ENCODE assay signal across 8 mouse cellular contexts in genomic region chr11:82951865-82952611, GRCm38 (mm10). TPM values are rescaled to one million over a fixed set of nuclear protein-coding genes. Genes with fewer than 3 reads are reported as not detected.
DNase-seq lines count a peak whose midpoint lies in the region; ATAC-seq and TF ChIP-seq lines count a peak whose summit lies in the region.

No protein-coding gene starts in this region.

- TF ChIP-seq EP300 in lung, postnatal 0 days (IDR thresholded peaks at IDR 0.05), result 0 out of 2 replicates have a peak, but pooled peaks have one; percentile 24

- no peaks in the 10 kb centered on the region; the same call in 1 of the 2 replicates for H3K27me3 ChIP-seq in lung, postnatal 0 days (replicated peaks; ENCODE audit: insufficient read depth, low read length)

- DNase-seq in adrenal gland, postnatal 36 days, result peak; percentile 71 to 81
- DNase-seq in heart, adult 9 months (ENCODE audit: low spot score in 2 of 2), result peak; percentile 85 to 88
- DNase-seq in kidney, adult 8-10 months, result peak; percentile 64 to 69
- DNase-seq in lung, postnatal 0 days (ENCODE audit: low spot score), result peak; percentile 78
- peak; percentile 42 to 63 for DNase-seq in spleen, postnatal 36 days (ENCODE audit: low spot score in 2 of 2)
- no peak for DNase-seq in cerebellum, postnatal 36 days
- DNase-seq in left cerebral cortex, adult 9 months (ENCODE audit: low spot score in 2 of 2), result no peak

- ATAC-seq in CD4-positive, CD25-positive, alpha-beta regulatory T cell, adult 4 months, result peak; percentile 16
- ATAC-seq in lung, postnatal 0 days, result peak; percentile 81

- TF ChIP-seq CTCF in lung, postnatal 0 days (IDR thresholded peaks at IDR 0.05), result no peak

- H3K4me2 ChIP-seq in lung, postnatal 0 days (replicated peaks; ENCODE audit: low read depth, low read length), result peak overlapping the region; percentile 45

- no peaks in the 10 kb centered on the region for H3K4me1 ChIP-seq in lung, postnatal 0 days (ENCODE audit: insufficient read depth, low read depth, low read length)

- 4% methylated on average over 28 of the region's 28 CpGs for WGBS in lung, postnatal 0 days

- H3K27ac ChIP-seq in lung, postnatal 0 days (ENCODE audit: low read length), result peak overlapping the region; percentile 86

- H3K9me3 ChIP-seq in lung, postnatal 0 days (ENCODE audit: low read length), result no peaks in the 10 kb centered on the region

- peak overlapping the region; percentile 50 for H3K4me3 ChIP-seq in lung, postnatal 0 days (ENCODE audit: low read depth, low read length)

- H3K36me3 ChIP-seq in lung, postnatal 0 days (ENCODE audit: insufficient read depth, low read length), result no peaks in the 10 kb centered on the region

- peak overlapping the region; percentile 56 for H3K9ac ChIP-seq in lung, postnatal 0 days (replicated peaks; ENCODE audit: low read depth)

RNA-seq across cellular contexts. Expression of gene Slfn5, which starts 0.9 kb away (rescaled TPM):
- polyA plus RNA-seq in CD4-positive, CD25-positive, alpha-beta regulatory T cell, adult 4 months (2017; shearing (Covaris generic)), result 10 to 100 TPM; 30.3 to 39.4 TPM
- total RNA-seq in adrenal gland, postnatal 36 days (2021), result 10 to 100 TPM; 30.9 to 39.7 TPM
- 25.8 and 29.9 TPM in 2 replicates for polyA plus RNA-seq in lung, postnatal 0 days (2015; fragmentation: Nextera tagmentation; extraction: Ambion mirVana)

RNA-seq across cellular contexts. Expression of gene Slfn9, which starts 39.6 kb away (rescaled TPM):
- 10 to 100 TPM; 10.7 to 17.9 TPM for polyA plus RNA-seq in CD4-positive, CD25-positive, alpha-beta regulatory T cell, adult 4 months (2017; shearing (Covaris generic))
- total RNA-seq in adrenal gland, postnatal 36 days (2021), result 10 to 100 TPM in 1 of 2 experiments, 1 to 10 TPM in 1; 8.1 to 11.2 TPM
- polyA plus RNA-seq in lung, postnatal 0 days (2015; fragmentation: Nextera tagmentation; extraction: Ambion mirVana), result 2.2 and 3.1 TPM in 2 replicates

RNA-seq across cellular contexts. Expression of gene Unc45b, which starts 41.7 kb away (rescaled TPM):
- polyA plus RNA-seq in CD4-positive, CD25-positive, alpha-beta regulatory T cell, adult 4 months (2017; shearing (Covaris generic)), result under 1 TPM in 1 of 2 experiments, not detected in 1; 0.12 TPM
- 10 to 100 TPM in 1 of 2 experiments, 1 to 10 TPM in 1; 7.6 to 10.0 TPM for total RNA-seq in adrenal gland, postnatal 36 days (2021)
- polyA plus RNA-seq in lung, postnatal 0 days (2015; fragmentation: Nextera tagmentation; extraction: Ambion mirVana), result 20.6 and 22.0 TPM in 2 replicates

RNA-seq across cellular contexts. Expression of gene Nle1, which starts 43.8 kb away (rescaled TPM):
- 10 to 100 TPM; 44.3 to 71.1 TPM for polyA plus RNA-seq in CD4-positive, CD25-positive, alpha-beta regulatory T cell, adult 4 months (2017; shearing (Covaris generic))
- 10 to 100 TPM; 19.5 to 27.0 TPM for total RNA-seq in adrenal gland, postnatal 36 days (2021)
- polyA plus RNA-seq in lung, postnatal 0 days (2015; fragmentation: Nextera tagmentation; extraction: Ambion mirVana), result 9.5 and 10.8 TPM in 2 replicates

Comparison
In these comparisons a context has a peak if more than half of its experiments do, and no peak if none do; other contexts are left out.
1. DNase-seq: peak in adrenal gland, postnatal 36 days (2 of 2), heart, adult 9 months (2 of 2), kidney, adult 8-10 months (2 of 2), lung, postnatal 0 days (single experiment) and spleen, postnatal 36 days (2 of 2); none in cerebellum, postnatal 36 days (0 of 2) and left cerebral cortex, adult 9 months (0 of 2).
2. RNA of gene Unc45b, which starts 41.7 kb away (polyA plus RNA-seq): 20.6 to 22.0 TPM in lung, postnatal 0 days; 0.12 TPM in CD4-positive, CD25-positive, alpha-beta regulatory T cell, adult 4 months; every median in the first group is over 10 times any median in the second.